Mouse (Mus musculus) urinary bladder, postnatal 14 days (tissue): Measurements from ENCODE around the gene Etnk2.
A peak's percentile ranks its signal among the peaks of the same experiment; 100 is the strongest.
"Not testable (repeated sequence)": the region's sequence is repeated elsewhere in the genome, so short reads cannot be mapped to it uniquely, and the experiment has no call there.

Source experiments
- DNase-seq: peaks from one replicate; pipeline ENCODE4 v3.0.0; 2021; ENCODE audit warnings: low spot score

The Etnk2 gene

DNA sequence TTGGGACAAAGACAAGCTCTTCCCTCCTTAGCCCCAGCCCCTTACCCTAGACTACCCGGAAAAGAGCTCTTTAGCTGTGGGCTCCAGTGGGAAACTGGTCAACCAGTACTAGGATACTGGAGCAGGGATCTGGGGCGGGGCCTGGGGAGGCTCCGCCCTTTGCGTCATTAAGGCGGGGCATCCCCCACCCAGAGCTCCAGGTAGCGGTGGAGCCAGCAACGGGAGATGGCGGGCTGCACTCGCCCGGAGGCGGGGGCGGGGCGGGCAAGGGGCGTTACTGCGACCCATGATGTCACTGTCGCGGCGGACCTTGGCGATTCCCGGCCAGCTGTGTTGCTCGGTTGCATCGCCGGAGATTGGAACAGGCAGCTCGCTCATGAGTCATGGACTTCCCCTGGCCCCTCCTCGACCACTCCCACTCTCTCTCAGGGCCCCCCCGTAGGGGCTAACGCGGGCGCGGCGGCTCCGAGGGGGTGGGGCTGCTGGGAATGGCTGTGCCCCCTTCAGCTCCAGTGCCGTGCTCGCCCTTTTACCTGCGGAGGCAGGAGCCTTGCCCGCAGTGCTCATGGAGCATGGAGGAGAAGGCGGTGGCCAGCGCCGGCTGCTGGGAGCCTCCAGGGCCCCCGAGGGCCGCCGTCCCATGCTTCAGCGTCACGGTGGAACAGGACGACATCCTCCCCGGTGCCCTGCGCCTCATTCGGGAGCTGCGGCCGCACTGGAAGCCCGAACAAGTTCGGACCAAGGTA is at the start of gene Etnk2:
Gene Etnk2 (plus strand): TSS at position 297 of the 746 bp plus-strand sequence.
- DNase-seq = peak; percentile 82

DNA sequence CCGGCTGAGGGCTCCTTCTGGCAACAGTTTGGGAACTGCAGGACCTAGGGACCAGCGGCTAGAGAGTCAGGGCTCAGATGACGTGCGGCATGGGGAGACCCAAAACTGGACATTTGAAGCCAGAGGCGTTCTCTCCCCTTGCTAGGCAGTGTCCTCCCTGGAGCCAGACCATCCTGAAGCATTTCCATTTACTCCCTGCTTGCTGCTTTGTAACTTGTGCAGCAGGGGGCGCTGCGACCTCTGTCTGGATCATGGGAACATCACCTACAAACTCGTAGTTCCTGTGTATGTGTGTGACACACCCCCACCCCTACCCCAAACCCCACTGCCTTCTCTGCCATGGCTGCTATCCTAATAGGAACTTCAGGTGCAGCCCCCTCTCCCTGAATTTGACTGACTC is 49.0 kb upstream of the Etnk2 start:
- DNase-seq = peak; percentile 67

DNA sequence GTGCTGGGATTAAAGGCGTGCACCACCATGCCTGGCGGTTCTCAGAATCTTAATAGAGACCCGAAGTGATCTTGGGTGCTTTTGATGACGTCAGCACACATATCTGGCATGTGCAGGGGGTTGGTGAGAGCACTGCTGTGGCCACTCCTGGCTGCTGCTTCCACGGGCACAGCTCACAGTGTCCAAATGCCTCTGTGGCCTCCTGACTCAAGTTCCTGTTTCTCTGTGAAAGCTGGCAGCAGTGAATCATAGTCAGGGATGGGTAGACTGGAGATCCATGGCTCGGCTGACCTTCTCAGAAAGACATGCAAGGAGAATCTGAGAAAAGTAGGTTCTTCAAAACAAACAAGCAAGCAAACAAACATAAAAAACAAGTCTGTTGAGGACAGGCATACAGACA is 47.6 kb upstream of the Etnk2 start:
- no peak for DNase-seq

DNA sequence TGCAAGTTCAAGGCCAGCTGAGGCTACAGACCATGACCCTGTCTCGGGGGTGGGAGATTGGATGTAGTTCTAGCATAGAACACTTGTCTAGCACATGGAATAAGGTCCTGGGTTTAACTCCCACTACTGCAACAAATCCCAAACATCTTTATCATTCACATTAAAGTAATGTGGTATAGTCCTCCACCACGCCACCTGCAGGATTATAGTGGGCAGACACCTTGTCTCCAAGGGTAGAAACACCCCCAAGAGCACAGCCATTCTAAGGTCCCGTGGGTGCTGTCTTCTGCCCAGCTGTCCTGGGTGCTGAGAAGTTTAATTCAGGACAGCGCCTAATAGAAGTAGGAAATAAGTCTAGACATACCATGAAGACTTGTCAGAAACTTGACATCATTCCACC is 46.8 kb upstream of the Etnk2 start:
- DNase-seq = no peak

- no peak for DNase-seq
Measured at GRCm38 (mm10) chr1:133317149-133317548, 46.2 kb upstream of the Etnk2 start.

GRCm38 (mm10) chr1:133321267-133321925 is 42.0 kb upstream of the Etnk2 start, which contains the start of gene Kiss1:
Gene Kiss1, plus strand, starts transcription at chr1:133321875.
- no peak for DNase-seq

DNA sequence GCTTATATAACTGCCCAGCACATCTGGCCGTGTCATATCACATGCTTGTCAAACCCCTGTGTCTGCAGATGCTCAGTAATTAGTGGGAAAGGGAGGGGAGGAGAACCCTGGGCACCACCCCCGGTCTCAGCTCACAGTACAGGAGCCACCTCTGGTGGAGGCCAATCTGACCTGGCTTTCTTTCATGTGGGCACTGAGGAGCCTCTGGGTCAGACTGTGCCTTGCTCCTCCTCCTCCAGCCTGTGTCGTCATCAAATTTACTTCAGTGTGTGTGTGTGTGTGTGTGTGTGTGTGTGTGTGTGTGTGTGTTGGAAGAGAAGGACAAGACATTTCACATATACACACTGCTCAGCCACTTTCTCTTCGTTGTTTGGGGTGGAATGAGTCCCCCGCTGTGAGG is 40.0 kb upstream of the Etnk2 start:
- no peak for DNase-seq

DNA sequence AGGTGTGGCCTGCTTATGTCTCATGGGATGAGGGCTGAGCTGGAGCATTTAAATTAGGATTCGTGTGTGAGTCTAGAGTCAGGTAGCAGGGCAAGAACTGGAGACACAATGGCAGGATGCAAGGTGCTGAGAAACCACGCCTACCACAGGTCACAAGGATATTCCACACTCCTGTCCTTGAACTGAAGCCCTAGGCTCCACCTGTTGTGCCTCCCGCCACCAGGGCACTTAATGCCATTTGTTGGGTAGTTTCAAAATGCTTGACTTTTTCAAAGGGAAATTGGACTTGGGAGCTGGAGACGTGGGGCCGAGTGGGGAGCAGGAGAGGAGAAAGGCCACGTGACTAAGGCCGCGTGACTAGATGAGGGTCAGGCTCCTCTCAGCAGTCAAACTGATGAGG is 37.4 kb upstream of the Etnk2 start:
- DNase-seq = no peak

DNA sequence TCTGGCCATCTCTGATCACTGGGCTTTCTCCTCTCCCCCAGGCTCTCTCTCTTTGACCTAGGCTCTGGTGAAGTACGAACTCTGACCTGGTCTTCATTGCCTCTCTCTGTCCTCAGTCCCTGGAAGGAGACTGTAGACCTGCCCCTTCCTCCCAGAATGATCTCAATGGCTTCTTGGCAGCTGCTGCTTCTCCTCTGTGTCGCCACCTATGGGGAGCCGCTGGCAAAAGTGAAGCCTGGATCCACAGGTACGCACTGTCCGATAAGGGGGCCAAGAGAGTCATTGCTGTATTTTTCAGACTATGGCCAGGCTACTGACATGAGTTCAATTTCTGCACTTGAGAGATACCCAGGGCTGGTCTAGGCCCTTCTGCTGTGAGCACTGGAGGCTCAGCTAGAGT is 36.3 kb upstream of the Etnk2 start:
- no peak for DNase-seq

DNA sequence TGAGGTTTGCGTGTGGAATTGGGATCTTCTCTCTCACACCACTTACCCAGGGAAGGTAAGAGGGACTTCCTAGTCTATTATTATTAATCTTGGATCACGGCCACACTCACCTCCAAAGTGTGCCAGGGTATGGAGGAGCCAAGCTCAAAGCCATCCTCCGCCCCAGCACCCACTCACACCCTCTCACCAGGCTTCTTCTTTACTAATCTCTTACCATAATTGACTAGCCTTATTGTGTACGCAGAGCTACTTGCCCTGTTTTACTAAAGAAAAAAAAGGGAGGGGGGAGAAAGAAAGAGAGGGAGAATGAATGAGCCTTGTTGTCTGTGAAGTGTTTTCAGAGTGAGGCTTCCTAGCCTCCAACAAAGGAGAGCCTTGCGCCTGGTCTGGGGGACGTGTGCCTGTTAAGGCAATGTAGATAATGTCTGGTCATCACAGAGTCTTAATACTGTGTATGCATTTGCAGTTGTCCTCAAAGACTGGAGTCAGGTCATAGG is 35.0 kb upstream of the Etnk2 start:
- DNase-seq = no peak

DNA sequence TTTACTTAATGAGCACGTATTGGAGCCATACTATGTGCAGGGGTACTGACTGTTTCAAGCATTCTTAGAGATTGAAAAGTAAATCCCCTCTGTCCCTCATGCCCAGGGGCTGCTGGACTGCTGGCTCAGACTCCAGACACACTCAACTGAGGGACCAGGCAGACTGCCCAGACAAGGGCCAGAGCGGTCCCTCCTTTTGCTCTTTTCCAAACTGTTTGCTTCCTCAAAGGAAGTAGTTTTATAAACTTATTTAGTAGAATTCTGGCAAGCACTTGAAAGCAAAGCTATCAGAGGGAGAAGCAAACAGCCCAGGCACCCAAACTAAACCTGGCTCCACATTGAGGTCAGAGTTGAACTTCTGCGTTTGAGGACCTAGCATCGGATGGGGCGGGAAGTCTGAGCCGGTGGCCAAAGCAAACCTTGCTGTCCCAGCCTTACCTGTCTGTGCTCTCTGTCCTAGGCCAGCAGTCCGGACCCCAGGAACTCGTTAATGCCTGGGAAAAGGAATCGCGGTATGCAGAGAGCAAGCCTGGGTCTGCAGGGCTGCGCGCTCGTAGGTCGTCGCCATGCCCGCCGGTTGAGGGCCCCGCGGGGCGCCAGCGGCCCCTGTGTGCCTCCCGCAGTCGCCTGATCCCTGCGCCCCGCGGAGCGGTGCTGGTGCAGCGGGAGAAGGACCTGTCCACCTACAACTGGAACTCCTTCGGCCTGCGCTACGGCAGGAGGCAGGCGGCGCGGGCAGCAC is 34.3 kb upstream of the Etnk2 start:
- no peak for DNase-seq

DNA sequence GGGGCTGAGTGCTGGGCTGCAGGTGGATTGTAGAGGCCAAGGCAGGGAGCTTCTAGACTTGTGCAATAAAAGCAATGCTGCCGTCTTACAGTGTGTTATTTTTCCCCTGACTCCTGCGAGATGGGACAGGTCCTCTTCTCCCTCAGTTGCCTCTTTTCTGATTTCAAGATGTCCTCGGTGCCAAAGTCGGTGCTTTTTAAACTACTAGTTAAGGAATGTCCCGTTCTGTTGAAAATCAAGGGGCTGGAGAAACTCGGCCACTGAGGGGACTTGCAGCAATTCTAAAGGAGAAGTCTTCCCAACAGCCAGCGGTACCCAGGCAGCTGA is 33.8 kb upstream of the Etnk2 start:
- no peak for DNase-seq

DNA sequence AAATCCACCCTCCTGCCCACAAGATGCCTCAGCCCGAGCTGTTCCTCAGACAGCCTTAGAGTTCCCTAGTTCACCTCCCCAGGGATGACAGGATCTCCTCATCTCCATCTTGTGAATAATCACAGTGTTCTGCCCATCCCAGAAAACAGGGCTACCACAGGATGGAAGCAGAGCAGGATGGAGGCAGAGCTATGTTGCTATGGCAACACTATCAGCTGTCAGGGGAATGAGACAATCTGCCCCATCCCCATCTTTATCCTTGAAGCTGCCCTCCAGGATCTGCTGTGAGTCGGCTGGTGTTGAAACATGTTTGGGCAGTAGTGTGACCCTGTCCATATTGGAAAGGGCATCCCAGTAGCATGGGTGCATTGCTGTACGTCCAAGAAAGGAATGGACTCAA is 32.2 kb upstream of the Etnk2 start:
- DNase-seq = no peak

DNA sequence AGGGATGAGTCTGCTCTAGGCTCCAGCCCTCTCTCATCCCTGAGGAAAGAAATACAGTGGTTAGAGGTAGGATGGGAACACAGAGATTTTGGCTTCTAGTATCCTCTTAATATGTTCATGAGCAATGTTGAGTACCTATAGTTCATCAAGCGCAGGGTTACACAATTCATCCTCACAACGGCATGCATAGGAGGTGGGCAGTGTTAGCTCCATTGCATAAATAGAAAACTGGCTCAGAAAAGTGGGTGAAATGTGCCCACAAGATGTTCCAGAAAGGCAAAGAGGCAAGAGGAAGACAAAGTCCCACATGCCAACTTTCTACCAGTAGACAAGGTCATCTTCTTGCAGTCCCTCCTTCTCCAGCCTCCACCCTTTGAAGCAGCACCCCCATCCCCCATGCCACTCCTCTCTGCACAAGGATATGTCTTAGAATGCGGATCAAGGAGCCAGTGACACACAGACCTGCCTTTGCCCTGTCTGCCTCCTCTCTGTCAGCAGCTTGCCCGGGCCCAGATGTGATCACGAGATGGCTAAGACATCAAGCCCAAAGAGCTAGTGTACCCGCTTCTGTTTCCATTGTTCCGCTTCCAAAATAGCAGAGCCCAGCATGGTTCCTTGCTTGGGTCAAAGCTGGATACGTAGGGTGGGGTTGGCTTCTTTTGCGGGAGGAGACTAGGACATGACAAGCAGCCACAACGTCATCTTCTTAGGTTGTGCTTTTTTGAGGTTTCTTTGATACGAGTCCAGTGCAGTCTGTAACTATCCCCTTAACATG is 30.5 kb upstream of the Etnk2 start:
- no peak for DNase-seq

- DNase-seq = no peak
Measured at GRCm38 (mm10) chr1:133333937-133334336, 29.4 kb upstream of the Etnk2 start.

DNA sequence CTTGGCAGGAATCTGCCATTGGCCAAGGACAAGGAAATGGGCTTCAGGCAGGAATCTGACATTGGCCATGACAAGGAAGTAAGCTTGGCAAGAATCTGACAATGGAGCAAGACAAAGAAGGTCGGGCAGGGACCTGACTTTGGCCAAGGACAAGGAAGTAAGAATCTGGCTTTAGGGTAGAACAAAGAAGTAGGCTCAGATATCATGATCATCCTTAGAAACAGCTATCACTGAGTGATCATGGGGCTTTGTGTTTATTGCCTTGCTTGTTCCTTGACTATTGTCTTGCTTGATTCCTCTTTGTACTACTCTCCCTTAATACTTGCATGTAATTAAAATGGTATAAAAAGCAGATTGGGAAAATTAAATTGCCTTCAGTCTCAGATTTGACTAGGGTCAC is 23.0 kb upstream of the Etnk2 start:
- not testable (repeated sequence) for DNase-seq

DNA sequence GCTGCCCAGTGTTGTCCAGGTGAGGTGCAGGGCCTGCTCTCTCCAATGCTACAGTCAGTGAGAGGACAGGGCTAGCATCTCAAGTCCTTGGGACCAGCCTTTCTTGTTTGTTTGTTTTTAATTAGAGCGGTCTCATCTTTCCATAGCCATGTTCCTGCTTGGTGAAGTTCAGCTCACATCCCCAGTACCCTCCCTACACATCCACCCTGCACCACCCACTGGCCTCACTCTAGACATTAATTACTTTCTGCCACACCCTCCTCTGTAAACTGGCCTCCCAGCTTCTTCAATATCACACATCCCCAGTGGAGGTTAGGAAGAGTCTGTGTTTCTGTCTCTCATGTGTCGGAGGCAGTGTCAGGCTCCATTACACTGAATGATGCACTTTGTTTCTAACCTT is 19.0 kb upstream of the Etnk2 start:
- DNase-seq = no peak

DNA sequence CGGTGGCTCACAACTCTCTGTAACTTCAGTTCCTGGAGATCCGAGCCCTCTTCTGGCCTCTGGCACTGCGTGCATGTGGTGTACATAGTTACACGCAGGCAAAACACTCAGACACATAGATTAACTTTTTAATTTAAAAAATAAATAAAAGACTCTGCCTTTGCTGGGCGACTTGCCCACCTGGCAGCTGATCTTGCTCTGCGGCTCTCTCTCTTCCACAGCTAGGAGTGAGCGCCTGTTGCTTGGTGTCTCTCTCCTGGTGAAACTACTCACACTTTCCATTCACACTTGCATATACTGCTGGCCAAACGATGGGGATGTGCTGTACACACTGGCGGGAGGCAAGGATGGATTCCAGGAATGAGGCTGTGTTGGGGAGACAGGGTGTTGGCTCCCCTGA is 16.8 kb upstream of the Etnk2 start:
- DNase-seq = no peak

GRCm38 (mm10) chr1:133347226-133347625 is 16.1 kb upstream of the Etnk2 start:
- DNase-seq = no peak

GRCm38 (mm10) chr1:133347693-133348520 is 15.5 kb upstream of the Etnk2 start:
- no peak for DNase-seq

DNA sequence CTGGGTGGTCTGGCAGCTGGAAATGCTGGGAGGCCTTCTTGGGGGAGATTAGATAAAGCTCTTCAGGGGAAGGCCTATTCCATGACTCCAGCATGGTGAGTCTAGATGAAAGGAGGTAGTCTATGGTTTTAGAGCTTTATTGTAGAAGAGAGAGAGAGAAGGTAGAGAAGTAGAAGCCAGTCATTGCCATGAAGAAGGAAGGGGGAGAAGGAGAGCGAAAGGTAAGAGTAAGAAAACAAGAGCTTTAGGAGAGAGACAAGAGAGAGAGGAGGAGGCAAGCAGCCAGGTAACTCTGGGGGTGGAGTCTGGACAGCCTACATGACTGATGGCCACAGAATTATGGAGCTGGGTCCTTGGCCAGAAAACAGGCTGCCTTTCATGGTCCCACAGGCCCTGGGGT is 13.2 kb upstream of the Etnk2 start, which contains the start of gene Ren1:
Gene Ren1 (plus strand): TSS at position 301 of the 400 bp plus-strand sequence.
- DNase-seq = no peak
